Mouse (Mus musculus) urinary bladder, postnatal 25 days (tissue): ENCODE measurements at regions not wholly inside any gene's neighbourhood (a gene's known extent, or its start where the extent isn't known, plus 50 kb on each side); places are given as distances from the start of the nearest gene placed in this dataset.

ENCODE experiments used
- DNase-seq: peaks from one replicate; pipeline ENCODE4 v3.0.0; 2022; ENCODE audit warnings: low spot score

DNA sequence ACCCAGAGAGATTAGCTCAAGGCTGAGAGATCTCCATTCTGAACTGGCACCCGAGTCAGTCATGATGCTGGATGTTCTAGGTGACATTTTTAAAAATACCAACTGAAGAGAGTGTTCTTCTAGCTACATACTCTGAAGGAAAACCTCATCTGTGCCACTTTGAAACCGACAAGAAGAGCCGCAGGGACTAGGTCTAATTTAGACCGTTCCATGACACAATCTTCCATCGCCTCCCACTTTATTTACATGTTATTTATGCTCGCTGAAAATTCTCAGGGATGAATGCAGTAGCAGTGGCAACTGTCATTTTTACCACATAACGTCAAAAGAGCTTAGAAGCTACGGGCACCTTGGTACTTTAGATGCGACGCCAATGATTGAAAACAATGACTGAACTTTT lies 514.1 kb upstream of the Gm10131 start:
- DNase-seq = no peak

DNA sequence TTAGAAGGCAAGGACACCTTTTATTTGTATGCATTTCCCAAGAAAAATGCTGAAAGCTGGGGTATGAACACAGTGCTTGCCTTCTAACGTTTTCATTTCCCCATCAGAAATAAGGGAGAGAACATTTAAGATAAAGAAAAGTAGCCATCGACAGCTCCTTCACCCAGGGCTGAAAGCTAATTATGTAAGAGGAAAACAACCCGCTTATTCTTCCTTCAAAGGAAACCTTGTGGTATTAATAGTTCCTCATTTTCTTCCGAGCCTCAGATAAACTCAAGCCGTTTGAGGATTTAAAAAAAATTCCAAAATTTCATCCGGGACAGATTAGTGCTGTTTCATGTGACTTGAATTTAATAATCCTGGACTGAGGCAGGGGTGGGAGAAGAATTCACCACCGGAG lies 512.2 kb upstream of the Gm10131 start:
- no peak for DNase-seq

DNA sequence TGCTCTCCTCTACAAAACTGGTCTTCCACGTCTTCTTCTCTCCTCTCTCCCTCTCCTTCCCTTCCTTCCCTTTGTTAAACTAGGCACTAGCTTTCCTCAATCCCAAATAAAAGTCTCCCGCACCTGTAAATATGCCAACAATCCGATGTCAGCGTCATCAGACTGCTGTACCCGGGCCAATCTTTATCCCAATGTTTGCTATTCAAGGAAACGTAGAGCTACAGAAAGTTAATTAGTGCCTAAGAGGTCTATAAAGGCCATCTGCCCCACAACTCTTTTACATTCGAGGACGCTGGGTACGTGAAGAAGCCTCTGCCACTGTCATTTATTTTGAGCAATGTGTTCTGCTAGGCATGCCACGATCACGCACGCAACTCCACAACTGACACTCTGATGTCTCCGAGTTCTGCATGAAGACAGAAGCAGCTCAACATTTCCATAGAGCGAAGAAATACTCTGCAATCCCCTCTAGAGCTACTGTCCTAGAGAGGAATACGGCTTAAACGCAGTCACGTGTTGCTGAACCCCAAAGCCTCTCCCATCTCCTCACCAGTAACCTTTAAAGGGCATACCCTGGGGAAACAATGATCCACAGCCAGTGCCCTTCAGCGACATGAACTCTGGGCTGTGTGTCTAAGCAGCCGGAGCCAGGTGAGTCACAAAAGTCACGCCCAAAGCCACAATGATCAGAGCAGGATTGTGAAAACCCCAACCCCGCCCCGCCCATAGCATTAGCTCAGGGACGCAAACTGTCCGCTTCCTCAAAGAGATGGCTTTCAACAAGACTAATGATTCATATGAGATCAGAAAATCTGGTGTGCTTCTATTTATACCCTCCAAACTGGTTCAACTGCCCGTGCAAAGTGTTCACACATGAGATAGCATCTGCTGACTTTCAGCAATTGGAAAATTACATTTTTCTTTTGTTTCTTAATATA lies 510.9 kb upstream of the Gm10131 start:
- peak; percentile 29 for DNase-seq

DNA sequence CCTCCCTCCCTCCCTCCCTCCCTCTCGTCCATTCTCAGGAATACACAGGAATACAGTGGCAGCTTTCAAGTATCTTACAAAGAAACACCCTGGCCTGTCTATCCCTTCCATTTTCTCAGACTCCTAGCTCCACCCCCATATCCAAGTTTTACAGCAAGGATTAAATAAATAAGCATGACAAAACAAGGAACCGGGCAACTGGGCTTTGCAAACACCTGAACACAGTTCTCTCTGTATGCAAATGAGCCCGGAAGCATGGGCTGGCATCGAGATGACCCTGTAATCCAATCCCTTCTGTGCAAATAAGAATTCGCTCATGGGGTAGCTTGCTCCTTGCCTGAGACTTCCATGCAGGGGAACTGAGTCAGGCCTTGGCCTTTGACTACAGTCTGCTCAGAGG lies 506.5 kb upstream of the Gm10131 start:
- no peak for DNase-seq

DNA sequence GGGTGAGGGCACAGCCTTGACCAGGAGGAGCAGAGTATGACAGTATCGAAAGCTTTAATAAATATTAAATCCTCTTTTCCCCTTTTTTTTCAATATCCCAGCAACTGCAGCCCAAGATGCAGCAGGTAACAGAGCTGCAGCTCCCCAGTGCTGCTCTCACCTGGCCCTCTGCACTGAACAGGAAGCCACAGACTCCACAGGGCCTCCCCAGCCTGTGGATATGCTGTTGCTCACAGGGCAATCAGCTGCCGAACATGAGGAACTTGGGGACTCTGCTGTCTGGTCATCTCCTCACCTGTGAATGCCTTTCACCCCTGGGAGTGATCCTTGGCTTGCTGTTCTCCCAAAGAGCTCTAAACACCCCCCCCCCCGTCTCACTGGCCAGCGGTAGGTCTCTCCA lies 503.4 kb upstream of the Gm10131 start:
- no peak for DNase-seq

DNA sequence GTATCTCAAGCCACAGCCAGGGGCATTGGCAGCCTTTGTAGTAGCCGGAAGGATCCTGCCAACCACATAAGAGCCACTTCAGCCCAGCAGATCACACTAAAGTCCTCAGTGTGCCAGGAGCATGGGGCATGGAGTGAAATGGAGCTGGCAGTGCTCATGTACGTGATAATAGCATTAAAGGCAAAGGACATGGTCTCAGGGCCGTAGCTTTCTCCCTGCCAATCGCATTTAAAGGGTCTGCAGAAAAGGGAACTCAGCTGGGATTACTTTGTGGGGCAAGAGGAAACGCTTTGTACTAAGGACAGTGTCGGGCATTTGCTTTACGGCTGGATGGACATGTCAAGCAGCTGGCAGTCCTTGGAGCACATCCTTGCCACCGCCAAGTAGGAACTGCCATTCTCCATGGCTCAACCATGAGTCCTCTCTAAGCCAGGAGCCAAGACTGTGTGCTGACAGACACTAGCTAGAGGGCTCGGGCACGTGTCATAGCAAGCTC lies 502.5 kb upstream of the Gm10131 start:
- DNase-seq = no peak

DNA sequence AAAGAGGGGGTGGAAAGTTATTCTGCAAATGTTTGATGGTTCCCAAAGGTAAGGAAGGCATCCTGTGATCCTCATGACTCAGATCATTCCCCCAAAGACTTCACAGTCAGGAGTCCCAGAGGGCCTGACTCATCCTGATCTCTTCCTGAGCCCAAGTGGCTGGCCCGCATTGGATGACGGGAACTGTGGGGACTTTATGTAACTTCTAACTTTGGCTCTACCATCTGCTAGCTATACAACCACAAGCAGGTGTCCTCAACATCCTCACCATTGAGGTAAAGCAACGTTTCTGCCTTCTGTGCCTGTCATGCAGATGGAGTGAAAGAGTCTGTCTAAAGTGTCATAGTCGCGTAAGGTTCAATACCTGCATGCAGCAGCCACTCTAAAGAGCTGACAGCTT lies 501.6 kb upstream of the Gm10131 start:
- no peak for DNase-seq

DNA sequence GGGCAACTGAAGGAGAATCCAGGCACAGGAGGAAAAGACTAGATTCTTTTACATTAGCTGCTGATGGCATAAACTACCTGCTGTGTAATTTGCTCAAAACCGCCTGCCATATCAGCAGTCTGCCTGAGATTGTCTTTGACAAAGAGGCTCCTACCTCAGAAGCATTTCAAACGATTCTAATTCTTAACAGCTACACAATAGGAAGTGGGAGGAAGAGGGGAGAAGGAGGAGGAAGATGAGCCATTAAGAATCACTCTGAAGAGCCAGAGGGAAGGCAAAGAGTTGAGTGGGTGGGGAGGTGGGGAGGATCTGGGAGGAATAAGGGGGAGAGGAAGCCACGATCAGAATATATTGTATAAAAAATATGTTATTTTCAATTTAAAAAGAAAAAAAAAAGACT lies 500.9 kb upstream of the Gm10131 start:
- no peak for DNase-seq

DNA sequence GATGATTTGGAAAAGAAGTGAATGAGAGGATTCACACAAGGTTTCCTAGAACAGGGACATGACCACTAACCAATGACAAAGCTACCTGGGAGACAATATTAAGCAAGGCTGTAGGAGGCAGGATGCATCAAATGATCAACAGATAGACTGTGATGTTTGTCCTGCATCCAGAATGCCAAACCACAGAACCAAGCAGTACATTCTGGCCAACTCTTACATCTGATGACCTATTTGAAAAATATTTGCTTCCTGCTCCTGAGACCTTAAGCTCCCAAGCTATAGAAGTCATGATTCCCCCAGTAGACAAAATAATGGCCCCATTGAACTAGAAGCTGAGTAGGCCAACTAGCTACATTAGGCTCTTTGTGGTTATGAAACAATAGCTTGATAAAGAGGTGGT lies 498.6 kb upstream of the Gm10131 start:
- no peak for DNase-seq

DNA sequence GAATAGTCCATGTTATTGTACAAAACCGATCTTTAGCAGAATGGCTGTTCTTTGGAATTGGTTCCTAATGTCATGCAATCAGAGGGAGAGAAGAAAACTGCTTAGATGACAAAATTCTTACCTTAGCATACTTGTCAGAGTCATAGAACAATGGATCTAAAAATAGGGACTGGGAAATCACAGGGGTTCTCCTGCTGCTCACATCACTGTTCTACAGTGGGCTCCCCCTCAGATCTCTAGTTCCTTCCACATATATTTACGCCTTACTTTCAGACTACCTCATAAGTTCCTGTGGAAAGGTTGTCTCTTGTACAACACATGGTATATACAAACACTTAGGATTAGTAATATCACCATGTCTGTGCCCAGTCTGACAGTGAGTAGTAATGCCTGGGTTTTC lies 495.9 kb upstream of the Gm10131 start:
- DNase-seq = no peak

DNA sequence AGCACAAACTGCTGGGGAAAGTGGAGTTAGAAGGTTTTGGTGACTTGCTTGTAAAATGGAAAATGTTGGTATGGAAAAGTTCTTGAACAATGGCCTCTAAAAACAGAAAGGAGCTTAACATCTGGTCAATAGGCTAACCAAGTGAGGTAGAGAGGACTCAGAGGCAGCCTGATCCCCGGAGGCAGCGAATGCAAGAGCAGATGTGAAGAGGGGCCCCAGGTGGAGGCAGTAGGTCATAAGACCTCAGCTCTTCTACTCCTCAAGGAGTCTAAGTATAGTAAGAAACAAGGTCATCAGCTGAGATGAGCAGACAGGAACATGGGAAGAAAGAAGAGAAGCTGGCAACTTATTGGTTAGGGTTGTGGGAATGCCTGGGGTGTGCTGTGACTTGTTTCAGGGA lies 493.5 kb upstream of the Gm10131 start:
- no peak for DNase-seq

DNA sequence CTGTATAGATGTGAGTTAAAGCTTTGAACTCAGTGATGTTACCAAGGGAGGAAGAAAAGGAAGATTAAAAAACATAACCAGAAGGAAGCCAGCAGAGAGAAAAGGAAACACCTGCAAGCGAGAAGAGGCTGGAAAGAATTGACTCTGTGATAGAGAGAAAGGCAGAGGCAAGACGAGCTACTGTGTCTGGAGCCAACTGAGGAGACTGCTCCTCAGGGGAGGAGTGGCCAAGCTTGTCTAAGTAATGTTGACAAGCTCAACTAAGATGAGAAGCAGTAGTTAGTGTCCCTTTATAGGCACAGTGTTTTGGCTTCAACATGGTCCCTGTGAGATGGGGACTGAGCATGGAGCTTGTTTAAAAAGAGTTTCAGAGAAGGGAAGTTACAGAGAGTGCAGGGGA lies 493.0 kb upstream of the Gm10131 start:
- DNase-seq = no peak

DNA sequence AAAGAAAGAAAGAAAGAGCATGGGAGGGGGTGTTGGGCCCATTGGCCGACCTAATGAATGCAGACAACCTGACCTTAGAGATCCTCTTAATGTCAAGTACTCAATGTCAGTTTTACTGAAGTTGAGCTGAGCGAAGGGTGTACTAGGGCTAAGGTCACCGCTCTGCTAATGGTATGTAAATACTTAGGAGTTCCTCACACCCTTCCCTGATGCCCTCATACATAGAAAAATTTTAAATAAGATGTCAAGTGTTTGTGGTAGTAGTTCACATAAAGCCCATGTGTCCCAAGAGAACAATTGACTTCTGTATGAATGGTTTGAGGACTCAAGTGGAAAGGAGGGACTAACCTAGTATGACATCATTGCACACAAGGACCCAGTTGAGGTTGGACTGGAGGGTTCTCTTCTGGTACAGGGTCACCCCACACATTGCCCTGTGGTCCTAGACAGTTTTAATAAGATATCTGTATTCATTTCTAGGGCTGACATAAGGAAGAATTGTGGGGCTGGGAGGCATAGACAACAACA lies 490.0 kb upstream of the Gm10131 start:
- DNase-seq = no peak

DNA sequence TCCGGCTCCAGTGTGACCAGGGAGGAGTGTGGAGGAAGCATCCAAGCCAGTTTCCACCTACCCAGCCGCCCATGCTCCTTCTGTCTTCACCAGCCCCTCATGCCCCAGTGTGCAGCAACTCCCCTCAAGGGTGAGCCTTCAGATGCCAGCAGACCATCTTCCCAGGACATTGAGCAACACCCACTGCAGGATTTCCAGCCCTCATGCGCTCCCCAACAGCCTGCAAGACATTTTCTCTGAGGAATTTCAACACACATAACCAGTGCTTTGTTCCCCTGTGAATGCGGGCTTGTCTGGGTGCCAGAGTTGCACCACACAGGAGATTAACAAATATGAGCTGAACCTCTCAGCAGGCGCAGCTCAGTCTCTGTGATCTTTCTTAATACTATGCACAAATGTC lies 489.3 kb upstream of the Gm10131 start:
- DNase-seq = no peak

DNA sequence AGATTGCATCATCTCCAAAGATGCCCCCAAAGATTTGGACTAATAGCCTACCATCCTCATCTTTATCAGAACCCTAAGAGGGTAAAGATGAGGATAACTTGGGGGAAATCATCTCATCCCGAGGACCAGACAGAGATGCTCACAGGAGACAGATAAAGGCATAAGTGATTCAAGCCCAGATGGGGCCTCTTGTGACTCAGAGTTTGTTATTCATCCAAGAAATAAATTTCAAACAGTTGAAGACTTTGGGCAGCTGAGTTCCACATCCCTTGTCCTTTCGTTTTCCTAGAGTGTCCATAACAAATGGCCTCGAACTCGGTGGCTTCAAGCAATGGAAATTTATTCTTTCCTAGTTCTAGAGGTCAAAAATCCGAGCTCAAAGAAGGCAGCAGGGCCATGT lies 485.1 kb upstream of the Gm10131 start:
- no peak for DNase-seq

DNA sequence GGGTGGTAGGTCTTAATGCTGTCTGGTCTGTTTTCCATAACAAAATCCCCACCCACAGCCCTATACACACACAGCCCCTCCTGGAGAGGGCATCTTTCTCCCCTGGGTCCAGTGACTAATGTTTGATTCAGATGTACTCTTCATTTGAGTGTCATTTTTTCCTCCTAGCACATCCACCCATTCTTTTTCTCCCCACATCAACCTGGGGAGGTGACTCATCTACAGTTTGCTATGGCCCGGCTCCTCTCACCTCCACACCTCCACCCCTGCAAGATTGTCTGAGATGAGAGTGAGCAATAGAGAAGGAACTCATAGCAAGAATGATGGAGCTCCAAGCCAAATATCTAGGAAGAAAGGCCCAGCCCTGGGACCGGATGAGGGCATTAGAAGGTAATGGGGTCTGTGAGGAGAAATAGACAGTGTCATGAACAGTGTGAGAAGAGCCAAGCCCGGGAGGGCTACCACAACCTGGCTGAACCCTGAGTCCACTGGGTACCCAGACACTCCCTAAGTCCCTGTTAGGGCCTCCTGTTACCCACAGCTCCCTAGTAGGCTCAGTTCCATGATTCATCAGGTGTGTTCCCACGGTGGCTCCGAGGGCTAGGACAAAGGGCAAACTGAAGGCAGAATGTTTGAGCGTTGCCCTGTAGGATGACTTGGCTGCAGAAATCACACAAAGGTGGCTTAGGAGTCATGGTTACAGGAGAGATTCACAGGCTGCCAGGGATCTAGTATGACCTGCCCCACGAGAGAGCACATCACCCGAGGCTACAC lies 479.6 kb upstream of the Gm10131 start:
- no peak for DNase-seq

DNA sequence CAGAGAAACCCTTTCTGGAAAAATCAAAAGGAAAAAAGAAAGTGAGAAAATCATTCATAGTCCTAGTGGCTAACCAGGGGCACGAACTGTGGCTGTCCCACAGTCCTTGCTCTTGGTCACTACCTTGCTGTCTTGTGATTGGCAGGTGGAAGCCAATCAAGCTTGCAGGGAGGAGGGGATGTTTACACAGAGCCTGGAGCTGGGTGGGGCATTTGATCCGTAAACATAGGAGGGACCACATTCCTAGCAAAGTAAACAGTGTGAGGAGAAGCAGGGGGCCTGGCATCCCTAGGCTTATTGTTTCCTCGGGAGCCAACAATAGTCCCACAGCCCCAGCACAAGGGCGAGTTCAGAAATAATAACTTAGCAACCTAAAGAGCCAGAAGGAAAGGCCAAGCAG lies 466.5 kb upstream of the Gm10131 start:
- DNase-seq = no peak

DNA sequence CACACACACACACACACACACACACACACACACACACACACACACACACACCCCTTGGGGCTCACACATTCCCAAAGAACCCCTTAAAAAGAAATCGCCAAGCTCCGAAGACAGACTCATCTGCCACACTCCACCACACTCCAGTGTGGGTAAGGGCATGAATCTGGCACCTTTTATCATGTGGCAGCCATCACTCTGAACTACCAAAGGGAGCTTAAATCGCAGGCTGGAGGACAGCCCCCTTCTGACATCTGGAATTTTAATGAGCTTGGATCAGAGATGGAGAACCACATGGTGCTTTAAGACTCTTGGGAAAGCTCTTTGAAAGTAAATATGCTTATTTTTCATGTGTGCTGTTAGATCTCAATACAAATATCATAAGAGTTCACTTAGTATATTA lies 462.5 kb upstream of the Gm10131 start:
- no peak for DNase-seq

DNA sequence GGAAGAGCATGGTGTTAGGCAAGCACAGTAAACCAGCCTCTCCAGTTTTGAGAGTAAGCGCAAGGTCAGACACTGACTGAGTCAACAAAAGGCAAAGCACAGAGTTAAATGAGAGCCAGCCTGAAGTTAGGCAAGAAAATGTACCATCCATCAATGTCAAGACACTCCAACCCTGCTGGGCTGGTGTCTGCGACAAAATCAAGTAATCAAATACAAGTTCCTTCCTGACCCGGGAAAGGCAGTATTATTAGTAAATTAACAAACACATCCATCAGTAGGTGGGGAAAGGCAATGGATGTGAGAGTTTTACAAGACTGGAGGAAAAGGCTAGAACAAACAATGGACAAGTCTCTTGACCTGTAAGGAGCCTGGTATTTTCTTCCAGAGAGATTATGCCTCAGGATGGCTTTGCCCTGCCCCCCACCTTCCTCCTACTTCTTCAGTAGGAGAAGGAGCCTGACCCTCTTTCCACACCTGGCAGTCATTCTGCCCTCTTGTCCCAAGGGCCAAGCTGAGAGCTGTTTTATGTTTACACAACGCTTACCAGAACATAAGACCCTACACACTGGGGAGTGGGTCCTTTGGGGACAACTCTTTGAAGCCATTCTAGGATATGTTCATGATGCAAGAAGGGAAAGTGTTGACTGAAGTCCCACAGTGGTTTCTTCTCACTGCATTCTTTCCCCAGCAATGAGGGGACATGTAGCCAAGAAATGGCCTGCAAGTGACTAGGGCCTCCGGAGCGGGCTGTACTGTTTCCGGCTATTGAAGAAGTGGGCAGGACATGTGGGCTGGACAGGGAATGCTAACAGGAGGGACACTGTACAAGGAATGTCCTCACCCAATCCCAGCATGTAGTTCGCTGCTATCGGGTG lies 461.7 kb upstream of the Gm10131 start:
- DNase-seq = peak; percentile 35

DNA sequence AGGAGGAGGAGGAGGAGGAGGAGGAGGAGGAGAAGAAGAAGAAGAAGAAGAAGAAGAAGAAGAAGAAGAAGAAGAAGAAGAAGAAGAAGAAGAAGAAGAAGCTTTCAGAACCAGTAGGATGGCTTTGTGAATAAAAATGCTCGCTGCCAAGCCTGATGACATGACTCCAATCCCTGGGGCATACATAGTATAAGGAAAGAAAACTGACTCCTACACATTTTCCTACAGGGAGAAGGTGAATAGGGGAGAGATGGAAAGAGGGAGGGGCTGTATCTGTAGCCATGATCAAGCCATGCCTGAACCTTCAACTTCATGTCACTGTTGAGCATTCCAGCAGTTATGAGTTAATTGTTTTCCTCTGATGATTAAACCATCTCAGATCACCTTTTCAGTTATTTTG lies 460.2 kb upstream of the Gm10131 start:
- DNase-seq = no peak

DNA sequence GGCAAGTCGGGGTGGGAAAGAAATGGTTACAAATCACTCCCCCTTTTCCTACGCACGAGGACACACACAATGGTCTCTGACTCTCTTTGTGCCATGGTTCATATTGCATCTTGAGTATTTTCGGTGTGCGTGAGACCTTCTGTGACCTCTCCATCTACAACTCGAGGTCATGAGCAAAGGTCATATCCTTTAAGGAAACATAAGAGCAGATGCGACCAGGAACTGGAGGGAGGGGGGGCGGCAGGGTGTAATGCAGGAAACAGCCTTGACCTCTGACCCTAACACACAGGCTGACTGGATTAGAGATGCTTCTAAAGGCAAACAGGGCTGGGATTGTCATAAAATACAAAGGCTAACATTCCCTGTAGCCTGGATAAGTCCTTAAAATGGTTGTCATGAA lies 450.7 kb upstream of the Gm10131 start:
- DNase-seq = no peak

DNA sequence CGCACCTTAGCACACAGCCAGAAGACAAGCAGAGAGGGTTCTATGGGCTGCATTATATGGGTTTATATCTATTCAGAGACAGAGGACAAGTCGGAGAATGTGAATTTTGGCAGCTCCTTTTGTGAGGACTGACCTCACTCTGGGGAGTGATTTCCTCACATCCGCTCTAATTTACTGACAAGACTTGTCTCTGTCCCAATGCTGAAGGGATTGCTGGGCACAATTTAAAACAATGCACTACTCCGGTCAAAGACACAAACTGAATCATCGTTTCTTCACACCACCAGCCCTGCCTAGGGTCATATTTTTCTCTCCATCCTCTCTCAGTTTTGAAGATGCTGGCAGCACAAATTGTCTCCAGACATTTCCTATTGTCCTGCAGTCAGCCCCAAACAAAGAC lies 438.2 kb upstream of the Gm10131 start:
- no peak for DNase-seq
